Mouse (Mus musculus): ENCODE data around the gene Scarb1.

GRCm38 (mm10) chr5:125370950-125371693 lies 30.2 kb upstream of the Scarb1 start:
- TF ChIP-seq CTCF (IDR thresholded peaks at IDR 0.05; ENCODE audit: borderline replicate concordance, extremely low read depth, insufficient read depth, insufficient read length) (no peak), POLR2A (IDR thresholded peaks at IDR 0.05; ENCODE audit: borderline replicate concordance, extremely low read depth, insufficient read depth, insufficient read length, poor library complexity, severe bottlenecking) (no peak)
